Mouse (Mus musculus) brain, embryonic 18.5 days (tissue): ENCODE results near the gene Fcamr.

Experiments used
- DNase-seq: peaks from one replicate; pipeline ENCODE4 v3.0.0-alpha.2; 2012; ENCODE audit warnings: low read depth, low spot score

Fcamr gene

DNA sequence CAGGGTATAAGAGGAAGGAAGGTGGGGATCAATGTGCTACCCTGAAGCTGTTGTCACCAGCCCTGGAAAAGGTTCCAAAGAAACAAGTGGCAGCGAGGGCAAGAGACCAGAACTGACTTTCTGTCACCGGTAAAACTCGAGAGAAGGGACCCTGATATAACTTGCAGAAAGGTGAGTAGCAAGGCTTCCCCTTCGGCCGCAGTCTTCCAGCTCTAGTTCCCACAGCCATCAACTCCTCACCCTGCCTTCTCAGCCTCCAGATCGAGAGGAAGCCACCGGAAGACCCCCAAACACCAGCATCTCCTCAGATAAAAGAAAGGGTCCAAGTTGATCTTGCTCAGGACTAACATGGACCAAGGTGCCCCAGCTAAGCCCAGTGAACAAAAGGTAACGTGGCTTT is at the start of gene Fcamr:
TSS of gene Fcamr (plus strand) at position 301 of the 400 bp plus-strand sequence.
- DNase-seq, result no peak

DNA sequence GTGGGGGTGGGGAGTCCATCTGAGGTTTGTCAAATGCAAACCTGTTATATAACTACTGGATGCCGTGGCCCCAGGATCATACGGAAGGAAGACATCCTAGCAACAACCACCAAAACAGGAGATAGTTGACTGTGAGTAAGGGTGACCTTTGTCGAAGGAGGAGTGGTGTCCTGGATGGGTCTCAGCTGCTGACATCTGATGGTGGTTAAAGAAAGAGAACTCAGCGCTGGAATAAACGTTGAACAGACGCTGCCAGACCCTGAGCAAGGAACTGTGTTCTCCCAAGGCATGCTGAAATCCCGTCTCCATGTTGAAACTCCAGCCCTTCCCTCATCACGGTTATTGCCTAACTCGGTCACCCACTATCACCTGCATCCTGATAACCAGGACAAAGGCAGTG is 41.0 kb upstream of the Fcamr start:
- DNase-seq, result no peak

DNA sequence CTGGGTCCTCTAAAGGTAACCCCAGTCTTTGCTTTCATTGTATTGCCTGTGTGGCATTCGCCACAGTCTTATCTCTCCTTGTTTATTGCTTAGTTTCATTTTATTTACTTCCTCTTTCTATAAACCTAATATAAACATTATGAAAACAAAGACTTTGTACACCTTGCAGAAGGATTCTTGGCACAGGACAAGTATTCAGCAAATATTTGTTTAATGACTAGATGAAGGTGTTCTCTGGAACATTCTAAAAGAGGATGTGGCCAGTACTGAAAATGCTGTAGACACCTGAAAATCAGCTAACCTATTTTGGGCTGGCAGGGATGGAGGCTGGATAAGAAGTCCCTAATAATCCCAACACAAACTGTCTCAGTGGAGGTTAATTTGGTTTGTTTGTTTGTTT is 39.1 kb upstream of the Fcamr start:
- no peak for DNase-seq

DNA sequence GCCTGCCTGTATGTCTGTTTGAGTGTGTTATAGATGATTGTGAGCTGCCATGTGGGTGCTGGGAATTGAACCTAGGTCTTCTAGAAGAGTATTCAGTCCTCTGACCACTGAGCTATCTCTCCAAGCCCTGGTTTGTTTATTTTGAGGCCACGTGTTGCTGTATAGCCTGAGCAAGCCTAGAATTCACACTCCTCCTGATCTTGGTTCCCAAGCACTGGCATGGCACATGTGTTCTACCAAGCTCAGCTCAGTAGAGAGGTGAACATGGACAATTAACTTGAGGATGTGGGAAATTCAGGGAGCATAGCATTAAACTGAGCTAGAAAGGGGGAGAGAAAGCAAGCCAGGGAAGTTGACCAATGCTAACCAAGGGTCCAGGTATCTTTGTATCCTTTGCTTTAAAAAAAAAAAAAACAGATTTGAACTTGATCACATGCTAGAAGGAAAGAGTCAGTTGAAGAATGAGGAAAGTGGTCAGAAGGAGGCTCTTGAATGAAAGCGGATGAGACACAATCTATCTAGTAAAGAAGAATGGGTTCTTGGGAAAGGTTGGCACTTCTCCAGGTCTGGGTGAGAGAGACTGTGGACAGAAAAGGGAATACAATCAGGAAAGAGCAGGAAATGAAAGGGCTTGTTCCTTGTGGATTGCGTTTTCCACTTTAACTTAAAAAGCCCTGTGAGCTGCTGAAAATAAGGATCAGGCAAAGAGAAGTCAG is 38.5 kb upstream of the Fcamr start:
- no peak for DNase-seq

DNA sequence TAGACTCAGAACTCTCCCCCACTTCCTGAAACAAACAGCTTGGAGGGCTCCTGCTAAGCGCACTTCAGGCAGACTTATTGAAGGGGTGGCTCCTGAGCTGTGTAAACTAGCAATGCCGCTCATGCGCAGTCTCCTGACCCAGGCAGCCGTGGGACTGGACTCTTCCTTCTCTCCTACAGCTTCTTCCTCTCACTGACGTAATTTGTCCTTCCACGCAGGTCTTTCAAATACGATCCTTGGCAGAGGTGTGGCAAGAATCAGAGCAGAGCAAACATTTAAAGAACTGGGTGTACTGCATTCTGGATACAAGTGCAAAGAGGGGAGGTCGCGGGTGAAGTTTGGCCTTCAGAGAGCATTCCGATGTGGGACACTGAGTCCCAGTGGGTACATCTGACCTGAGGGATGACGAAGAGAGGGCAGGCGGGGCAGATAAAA is 36.7 kb upstream of the Fcamr start:
- no peak for DNase-seq

DNA sequence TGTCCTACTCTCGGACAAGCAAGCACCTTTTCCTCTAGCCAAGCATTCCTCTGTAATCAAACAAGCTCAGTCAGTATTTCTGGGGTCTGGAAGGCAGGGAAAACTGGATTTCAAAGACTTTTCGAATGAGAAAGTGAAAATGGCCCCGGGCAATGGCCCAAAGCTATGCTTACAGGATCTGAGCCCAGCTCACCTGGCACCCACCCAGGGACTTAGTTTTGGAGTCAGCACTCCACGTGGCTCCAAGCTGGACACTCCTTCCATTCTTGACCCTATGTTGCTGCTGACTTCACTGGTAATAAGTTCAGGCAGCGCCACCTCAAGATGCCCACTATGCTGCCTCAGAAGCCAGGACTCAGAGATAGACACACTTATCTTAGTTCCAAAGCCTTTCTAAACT is 33.6 kb upstream of the Fcamr start:
- no peak for DNase-seq

DNA sequence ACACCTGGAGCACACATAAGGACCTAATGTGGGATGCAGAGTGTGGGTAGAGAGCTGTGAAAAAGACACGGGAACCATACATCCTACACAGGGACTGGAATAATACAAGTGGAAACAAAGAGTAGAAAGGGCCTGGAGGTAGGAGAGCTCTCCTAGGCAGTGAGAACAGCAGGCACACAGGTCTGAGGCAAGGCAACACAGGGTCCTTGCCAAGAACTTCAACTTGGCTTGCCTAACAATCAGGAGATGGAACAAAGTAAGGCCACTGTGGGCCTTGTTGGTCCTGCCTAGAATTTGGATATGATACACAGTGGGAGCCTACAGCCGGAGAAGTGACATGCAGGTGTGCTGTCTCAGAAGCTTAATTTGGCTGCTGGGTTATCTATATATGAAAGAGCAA is 30.8 kb upstream of the Fcamr start:
- no peak for DNase-seq

DNA sequence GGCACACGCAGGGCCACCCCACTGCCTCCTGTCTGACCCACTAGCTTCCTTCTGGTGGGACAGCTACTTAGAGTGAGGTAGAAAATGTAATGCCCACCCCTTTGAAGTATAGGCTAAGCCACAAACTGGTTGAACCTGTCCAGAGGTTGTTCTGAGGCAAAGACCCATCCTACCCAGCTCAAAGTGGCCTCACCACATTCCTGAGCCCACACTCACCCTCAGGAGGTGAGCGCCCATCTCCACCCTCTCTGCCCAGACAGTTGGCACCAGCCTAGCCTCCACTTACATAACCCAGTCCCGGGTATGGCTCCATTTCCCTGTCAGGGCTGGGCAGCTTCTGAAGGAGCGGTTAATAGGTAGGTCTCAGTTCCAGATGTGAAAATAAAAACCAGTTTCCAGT is 30.2 kb upstream of the Fcamr start:
- no peak for DNase-seq

DNA sequence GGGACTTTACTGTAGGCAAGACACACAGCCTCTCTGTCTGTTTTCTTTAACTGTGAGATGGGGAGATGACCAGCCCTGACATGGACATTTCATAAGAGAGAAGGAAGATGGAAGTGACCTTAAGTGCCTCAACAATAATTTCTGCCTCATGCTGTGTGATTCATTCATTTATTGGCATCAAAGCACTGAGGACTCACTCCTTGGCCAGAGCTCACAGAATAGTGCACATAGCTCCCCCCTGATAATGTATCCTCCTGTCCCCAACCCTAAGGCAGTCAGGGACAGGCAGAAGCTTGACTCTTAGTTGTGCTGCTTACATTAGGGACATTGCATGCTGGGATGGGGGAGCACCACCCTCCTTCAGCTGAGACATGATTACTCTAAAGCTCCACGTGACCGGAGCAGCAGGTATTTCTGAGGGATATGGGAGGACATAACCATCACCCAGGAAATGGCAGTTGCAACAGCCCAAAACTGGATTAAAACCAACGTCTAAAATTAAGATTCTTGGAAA is 29.7 kb upstream of the Fcamr start:
- no peak for DNase-seq

DNA sequence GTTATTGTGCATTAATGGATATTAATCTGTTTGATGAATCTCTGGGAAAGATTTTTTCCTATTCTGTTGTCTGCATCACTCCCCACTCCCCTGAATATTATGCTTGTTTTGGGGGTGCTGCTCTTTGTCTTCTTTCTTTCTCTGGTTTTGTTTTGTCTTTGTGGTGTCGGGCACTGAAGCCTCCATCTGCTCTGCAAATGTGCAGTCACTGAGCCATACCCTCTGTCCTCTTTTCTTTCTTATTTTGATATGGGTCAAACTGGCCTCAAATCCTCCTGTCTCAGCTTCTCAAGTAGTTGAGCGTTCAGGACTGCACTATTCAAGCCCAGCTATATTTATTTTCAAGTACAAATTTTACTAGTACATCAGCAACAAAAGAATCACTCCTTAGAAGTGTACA is 25.5 kb upstream of the Fcamr start:
- DNase-seq, result no peak

DNA sequence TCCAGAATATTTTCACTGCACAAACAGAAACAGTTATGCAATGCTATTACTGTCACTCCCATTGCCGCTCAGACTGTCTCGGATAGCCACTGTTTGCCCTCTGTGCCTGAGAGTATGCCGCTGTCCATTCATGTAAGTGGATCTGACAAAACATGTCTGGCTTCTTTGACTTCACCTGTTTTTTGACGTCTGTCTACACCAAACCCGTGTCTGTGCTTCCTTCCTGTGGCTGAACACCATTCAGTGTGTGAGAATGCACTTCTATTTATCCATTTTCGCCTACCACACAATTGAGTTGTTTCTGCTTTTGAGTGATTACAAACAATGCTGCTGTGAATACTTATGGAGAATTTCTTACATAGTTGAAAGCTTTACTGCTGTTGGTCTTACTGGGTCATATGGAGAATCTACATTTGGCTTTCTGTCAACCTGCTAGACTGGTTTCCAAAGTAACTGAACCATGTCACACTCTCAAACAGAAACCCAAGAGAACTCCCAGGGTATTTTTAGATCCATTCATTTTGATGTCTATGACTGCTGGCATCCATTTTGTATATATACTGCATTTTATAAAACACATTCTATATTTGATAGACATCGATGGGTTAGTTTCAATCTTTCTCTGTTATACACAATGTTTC is 24.9 kb upstream of the Fcamr start:
- no peak for DNase-seq

DNA sequence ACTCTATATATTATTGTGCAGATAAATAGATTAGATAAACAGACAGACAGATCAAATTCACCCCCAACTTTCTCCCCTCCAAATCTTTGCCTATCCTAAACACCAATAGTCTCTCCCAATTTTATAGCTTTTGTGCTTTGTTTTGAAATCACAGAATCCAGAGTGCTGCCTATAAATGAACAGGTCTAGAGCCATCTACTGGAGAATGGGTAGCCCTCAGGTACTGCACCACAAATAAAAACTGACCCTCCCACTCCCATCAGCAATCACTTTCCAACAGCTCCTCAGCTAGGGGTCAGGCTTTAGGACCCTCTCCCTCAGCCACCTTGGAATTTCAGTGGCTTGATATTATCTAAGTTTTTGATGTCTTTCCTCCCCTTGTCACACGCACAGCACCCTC is 24.1 kb upstream of the Fcamr start:
- no peak for DNase-seq

DNA sequence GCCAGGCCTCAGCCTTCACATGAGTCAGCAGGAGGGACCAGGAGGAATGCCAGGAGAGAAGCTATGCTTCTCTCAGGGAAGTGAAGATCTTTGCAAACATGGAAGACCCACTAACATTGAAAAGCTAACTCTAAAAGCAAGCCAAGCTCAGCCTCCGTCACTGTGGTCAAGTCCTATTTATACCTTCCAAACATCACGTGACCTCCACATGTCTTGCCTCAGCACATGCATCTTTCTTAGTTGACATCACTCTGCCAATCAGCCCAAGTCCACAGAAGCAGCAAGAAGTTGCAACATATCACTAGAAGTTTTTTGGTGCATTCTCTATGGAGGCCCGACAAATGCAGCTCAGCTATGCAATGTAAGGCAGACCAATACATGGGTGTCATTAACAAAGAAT is 20.8 kb upstream of the Fcamr start:
- no peak for DNase-seq

DNA sequence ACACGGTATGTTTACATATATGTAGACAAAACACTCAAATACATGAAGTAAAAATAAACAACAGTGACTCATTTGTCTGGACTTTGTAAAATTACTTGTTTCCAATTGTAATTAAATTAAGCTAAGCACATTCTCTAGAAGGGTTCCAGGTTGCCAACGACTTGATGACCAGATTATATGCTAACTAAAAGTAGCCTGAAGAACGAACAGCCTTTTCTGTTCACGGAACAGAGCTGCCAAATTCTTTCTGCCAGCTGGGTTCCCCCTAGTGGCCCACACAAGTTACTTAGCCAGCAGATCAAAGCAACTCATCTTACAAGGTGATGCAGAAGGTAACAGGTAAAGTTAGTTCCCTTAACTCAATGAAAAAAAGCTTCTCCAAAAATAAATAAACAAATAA is 16.6 kb upstream of the Fcamr start:
- peak; percentile 2 for DNase-seq

DNA sequence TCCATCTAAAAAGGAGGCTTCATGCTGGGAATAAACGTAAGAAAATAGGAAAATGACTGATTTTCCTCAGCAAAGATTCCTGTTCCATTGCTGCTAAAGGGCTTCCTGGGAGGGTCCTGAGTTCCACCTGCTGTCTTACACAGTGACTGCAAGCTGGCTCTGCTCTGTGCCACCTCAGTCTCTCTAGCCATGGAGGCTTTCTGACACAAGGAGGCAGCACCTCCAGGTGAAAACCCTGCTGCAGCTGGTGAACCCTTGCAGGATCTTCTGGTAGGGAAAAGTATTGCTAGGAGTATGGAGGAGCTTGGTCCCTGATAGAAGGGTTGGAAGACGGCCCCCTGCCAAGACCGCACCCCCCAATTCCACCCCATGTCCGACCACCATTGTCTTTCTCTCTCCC is 13.7 kb upstream of the Fcamr start:
- no peak for DNase-seq

DNA sequence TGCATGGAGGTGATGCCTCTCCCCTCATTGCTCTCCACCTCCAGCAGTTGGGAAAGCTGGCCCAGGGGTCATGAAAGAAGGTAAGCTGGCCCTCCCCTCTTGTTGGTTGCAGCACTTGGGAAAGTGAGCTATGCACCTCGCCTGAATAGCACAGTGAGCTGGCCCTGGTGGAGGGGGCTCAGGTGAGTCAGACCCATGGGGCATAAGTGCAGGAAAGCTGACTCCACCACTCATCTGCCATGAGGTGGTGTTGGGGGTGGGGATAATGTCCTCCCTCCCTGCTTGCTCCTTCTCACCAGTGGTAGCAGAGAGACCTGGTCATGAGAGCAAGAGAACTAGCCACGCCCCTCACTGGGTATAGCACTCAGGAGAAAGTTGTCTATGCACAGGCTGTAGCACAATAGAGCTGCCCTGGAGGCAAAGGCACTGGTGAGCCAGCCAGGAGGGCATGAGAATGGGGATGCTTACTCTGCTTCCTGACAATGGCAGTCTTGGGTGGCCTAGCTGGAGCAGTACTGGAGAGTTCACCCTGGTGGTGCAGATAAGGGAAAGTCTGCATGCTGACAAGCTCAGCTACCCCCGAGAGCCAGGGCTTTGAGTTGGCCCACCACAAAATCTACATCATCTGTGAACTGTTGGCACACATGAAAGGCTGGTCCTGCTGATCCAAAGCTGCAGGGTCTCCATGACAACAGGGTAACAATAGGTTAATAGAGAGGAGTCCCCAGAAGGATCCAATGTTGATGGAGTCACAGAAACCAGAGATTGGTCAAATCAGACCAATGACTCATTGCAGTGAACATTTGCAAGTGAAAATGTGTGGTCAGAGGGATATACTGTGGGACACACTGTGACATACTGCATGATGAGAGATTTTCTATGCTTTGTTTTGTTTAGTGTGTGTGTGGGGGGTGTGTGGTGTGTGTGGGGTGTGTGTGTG is 10.9 kb upstream of the Fcamr start:
- no peak for DNase-seq

DNA sequence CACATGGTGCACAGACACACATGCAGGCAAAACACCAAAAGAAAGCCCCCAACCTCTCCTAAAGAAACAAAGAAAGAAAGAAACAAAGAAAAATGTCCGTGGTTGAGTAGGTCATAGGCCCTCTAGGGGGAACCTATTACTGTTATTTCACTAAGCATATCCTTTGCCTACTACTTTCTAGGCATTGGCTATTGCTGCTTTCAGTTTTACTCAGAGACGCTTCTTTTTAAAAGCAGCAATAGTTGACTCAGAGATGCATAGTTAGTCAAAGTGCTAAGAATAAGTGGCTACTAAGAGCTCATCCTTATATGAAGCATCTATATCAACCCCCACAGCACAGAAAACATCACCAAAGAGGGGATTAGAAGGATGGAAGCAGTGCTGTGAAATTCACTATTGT is 5.4 kb upstream of the Fcamr start:
- no peak for DNase-seq

DNA sequence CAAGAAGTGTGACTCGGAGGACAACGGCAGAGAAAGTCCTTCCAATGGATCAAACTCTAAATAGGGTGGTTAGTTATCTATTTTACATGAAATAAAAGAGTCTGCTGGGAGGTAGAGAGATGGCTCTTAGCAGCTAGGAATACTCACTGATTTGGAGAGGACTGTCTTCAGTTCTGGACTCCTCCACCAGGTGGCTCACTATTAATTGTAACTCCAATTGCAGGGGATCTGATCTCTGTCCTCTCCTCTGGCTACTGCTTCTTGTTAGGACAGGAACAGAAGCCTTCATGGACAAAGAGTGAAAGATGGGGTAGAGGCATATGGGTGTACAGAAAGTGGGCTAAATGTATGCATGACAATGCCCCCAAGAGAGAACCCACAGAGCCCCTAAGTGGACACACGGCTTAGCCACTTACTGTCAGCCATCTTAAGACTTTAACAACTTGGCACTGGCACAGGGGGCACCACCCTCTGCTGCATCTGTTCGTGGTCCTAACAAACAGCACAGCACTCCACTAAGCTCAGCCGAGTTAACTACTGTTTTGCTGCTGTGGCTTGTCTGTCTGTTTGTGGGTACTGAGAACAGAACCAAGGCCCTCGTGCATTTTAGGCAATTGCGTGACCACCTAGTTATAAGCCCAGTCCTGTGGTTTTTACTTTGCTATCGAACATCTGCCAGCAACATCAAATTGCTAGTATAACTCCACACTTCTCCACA is 3.6 kb upstream of the Fcamr start:
- no peak for DNase-seq

DNA sequence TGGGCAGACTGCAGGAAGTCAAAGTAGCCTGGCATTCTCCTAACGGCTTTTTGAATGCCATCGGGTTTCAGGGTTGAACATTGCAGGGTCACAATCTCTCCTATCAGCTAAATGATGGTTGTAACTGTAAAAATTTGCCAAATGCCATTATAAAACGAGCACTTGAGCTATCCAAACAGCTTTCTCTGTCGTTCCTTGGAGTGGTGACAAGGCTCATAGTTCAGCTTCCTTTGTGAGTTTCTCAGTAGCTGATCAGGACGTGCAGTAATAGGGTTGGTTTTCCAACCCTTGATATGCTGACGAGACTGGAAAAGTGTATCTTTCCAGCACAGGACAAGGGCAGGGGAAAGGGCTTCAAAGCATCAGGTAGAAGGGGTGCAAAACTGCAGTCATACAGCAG is 2.7 kb upstream of the Fcamr start:
- no peak for DNase-seq

DNA sequence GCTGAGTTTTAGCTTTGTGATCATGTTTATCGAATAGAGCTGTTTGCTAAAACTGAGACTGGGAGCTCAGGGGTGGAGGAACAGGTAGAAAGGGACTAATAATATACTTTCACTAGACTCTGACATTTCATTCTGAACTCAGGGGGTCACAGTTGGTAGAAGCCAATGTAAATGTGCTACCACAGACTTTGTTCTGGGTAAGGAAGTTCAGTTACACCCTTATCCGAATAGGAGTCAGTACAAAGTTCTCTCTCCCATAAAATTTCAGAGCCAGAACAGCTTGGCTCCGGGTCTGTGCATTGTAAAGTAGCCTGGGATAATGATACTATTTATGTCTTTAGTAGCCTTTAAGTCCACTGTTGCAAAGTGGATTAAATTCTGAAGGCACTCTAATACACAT is 2.2 kb upstream of the Fcamr start:
- DNase-seq, result no peak

DNA sequence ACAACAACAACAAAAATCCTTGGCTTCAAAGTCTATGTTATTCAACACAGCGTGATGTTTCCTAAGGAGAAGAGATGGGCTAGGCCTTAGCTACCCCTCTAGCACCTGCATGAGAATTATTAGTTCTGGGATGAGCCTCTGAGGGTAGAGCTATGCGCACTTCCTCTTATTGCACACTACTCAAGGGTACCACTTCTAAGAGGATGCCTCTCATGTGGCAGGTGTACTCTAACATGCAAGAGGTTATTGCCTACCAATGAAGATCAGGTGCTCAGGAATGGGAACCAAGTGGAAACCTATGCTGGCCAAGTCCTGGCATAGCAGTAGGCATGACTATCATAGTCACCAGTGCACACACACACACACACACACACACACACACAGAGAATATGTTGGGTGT is 1.3 kb upstream of the Fcamr start:
- DNase-seq, result no peak

DNA sequence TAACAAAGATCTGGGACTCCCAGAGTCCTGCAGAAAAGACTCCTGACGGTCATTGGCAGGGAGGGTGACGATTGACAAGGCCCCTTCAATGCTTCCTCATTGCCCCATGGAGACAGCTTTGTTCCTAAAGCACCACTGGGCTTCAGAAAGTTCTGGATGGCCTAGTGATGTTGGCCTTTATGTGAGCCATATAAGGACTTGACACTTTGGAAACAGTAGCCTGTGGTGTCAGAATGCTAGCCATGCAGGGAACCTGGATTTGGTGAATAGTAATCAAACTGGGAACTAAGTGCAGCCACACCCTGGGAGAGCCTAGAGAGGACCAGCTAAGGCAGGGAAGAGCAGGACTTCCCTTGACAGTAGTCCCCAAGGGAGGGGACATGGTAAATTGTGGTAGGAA is 809 bp downstream of the Fcamr start:
- DNase-seq, result no peak
